Mouse (Mus musculus) macrophage (primary cell): ENCODE results near the gene Phldb2. TPM values are rescaled to one million over a fixed set of nuclear protein-coding genes. Genes with fewer than 3 reads are reported as not detected.

Source experiments
- H3K27ac ChIP-seq: fragments of 350-480 bp; formaldehyde crosslinking; 2 replicates; pipeline ENCODE4 v1.9.0; 2021
- H3K36me3 ChIP-seq: fragments of 350-480 bp; formaldehyde crosslinking; 2 replicates; pipeline ENCODE4 v1.9.0; 2021; ENCODE audit errors: inconsistent target
- H3K4me3 ChIP-seq: fragments of 350-480 bp; formaldehyde crosslinking; 2 replicates; pipeline ENCODE4 v1.9.0; 2021; ENCODE audit errors: inconsistent target
- H3K79me2 ChIP-seq: fragments of 350-480 bp; formaldehyde crosslinking; 2 replicates; pipeline ENCODE4 v1.9.0; 2021; ENCODE audit errors: inconsistent target
- WGBS: methylation state at CpG from one replicate; pipeline ENCODE4 v1.1.7; 2026; ENCODE audit warnings: inconsistent platforms; ENCODE audit not compliant: missing documents; 5-methylcytosine and 5-hydroxymethylcytosine counted together
- polyA plus RNA-seq: library from polyadenylated mRNA; stranded (reverse); fragments of 250-400 nt; gene quantifications from 3 replicates; pipeline ENCODE4 v1.2.4, GENCODE M21; 2018; ENCODE audit warnings: inconsistent platforms

The Phldb2 gene
- polyA plus RNA-seq, 1 experiment from 2014 or later = 0.04 TPM

DNA sequence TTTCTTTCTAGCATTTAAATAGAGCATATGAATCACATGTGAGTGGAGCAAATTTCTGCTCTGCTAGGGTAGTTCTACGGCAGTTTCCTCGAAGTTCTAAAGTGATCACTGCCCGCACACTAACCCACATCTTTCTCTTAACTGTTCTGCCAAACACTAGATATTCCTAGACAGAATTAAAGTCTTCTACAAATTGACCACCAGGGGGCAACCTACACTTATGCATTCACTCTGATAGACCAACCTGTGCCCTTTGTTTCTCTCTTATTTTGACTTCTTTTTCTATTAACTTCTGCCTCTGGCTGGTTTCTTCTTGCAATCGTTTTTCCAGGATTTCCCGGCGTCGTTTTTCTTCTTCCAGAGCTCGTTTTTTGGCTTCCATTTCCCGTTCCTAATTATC is 196.5 kb downstream of the Phldb2 start:
- Histone ChIP-seq H3K36me3 (no peaks in the 10 kb centered on the region), H3K79me2 (no peaks in the 10 kb centered on the region), H3K4me3 (no peak overlapping the region), H3K27ac (no peak overlapping the region)
- 20% methylated on average over 9 of the region's 9 CpGs for WGBS

DNA sequence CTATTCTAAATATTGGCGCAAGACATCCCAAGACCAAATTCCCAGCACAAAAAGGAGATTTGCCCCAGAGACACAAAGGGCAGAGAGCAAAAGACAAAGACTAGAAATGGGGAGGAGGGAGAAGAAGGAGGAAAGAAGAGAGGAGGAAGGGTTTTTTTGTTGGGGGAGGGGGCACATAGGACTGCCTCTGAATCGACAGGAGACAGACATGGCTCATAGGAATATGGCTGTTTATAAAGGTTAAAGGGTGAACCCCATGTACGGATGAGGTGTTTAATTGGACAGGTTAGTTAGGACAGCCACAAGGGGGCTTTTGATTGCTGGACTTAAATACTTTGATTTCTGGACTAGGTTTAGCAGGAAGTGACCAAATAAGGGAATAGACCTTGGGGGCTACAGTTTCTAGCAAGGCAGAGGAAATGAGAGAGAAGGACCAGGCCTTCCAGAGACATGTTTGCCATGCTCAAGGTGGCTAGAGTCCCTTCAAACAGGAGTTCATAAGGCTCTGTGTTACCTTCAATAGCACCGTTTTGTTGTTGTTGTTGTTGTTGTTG is 209.7 kb downstream of the Phldb2 start:
- Histone ChIP-seq H3K79me2 (peaks cover 39% of the 10 kb centered on the region), H3K4me3 (no peak overlapping the region), H3K36me3 (no peaks in the 10 kb centered on the region), H3K27ac (no peak overlapping the region)
- WGBS = 90% methylated on average over 4 of the region's 4 CpGs

DNA sequence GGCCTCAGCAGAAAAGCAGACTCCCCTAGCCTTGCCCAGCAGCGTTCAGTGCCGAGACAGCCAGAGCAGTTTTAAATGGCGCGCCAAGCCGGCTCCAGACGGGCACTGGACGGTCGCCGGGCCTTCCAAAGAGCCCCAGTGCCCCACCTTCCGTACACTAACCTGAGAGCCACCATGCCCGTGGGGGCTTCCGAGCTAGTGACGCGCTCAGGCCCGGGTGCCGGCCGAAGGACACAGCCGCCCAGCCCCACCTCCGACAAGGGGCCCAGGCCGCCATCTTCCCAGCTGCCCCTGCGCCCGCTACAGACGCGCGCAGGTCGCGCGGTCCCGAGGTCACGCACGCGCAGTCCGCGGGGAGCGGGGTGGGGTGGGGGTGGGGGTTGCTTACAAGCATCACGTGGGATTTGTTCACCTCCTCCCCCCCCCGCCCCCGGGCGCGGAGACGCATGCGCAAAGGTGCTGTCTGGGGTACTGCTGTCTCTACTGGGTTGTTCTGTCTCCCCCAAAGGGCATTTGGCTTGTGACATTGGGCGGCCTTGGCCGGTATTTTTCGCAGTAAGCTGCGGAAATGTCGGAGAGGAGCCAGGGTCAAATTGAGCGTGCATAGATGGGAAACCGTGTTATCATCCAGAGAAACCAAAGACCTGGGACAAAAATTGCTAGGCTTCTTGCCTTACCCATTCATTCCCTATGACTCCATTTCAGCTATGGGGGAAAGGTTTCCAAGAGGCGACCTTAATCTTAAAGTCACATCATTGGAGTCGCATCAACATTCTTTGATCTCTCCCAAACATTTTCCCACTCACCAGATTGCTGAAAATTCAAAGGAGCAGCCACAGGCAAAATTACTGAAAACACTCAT is 210.6 kb downstream of the Phldb2 start, which contains the start of gene Abhd10:
Abhd10 (minus strand) TSS at position 341 of the 862 bp plus-strand sequence.
- Histone ChIP-seq H3K79me2 (peaks cover 47% of the 10 kb centered on the region), H3K27ac (peak within 1 kb of the TSS; percentile 70), H3K36me3 (no peaks in the 10 kb centered on the region), H3K4me3 (peak within 1 kb of the TSS; percentile 66)
- WGBS = 2% methylated on average over 39 of the region's 51 CpGs

DNA sequence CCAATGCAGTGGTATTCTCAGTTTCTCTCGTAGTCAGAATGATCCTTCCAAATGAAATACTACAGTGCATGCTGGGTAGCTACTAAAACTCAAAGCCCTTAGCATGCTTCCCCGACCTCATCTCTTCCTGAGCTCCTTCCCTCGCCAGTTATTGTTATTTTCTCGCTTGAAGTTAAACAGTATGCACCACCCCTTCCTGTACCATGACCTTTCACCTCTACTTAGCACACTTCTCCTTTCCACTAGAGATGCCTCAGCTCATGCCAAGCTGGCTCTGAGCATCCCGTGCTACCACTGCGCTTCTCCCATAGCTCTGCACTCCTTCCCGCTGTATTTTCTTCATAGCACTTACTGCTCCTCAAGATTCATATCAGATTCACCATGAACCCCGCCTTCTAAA is 215.5 kb downstream of the Phldb2 start:
- H3K4me3 ChIP-seq = no peak overlapping the region
- H3K79me2 ChIP-seq = peaks cover 54% of the 10 kb centered on the region
- peaks cover 22% of the 10 kb centered on the region for H3K36me3 ChIP-seq
- H3K27ac ChIP-seq = peak overlapping the region; percentile 47
- 74% methylated on average over 8 of the region's 8 CpGs for WGBS

DNA sequence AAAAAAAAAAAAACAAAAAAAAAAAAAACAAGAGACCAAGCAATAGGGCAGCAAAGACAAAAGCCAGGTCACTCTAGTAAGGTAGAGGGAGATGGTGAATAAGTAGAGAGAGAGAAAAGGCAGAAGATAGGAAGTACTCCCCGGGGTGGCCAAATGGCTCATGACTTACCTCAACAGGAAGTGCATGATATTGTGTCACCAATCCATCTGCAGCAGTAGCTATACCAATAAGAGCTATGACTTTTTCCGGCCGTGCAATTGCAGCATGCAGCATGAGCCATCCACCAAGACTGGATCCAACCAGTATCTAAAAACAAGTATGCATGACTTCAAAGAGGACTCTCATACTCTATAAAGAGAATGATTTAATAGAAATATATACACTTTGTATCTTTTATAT is 216.7 kb downstream of the Phldb2 start:
- peaks cover 27% of the 10 kb centered on the region for H3K36me3 ChIP-seq
- peaks cover 46% of the 10 kb centered on the region for H3K79me2 ChIP-seq
- 29% methylated on average over 3 of the region's 3 CpGs for WGBS
- no peak overlapping the region for H3K4me3 ChIP-seq
- H3K27ac ChIP-seq = peak overlapping the region; percentile 47

DNA sequence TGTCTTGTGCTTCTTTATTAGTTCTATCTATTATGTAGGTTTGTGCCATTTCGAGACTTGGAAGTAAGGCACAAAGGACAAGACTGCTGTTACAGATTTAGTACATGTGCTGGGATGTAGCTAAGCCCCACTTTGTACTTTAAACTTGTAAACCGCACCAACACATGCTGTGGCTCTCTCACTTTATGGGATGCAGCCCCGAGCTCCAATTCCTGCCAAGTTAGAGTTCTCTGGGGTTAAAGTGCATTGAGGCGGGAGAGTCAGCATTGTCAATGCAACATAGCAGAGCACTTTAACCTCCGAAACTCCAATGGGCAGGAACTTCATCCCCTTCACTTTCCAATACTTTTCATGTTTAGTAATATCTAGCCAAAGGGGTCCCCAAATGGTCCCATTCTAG is 224.2 kb downstream of the Phldb2 start:
- Histone ChIP-seq H3K36me3 (peaks cover 31% of the 10 kb centered on the region), H3K4me3 (no peak overlapping the region), H3K79me2 (no peaks in the 10 kb centered on the region), H3K27ac (no peak overlapping the region)
- WGBS = 93% methylated on average over 5 of the region's 5 CpGs

DNA sequence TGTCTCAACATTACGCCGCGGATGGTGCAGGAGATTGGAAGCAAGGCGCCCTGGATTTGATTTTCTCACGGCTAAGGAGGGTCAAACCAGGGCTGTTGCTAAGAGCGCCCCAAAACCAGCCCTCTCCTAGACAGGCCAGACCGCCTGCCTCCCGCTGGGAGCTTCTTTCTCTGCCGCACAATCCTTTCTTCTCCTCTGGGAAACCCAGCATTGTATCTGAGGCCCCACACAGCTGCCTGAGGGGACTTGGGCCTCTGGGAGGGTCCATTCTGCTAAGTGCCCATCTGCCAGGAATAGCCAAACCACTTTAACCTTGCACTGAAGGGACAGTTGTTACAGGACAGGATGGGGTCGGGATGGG is 228.7 kb downstream of the Phldb2 start:
- Histone ChIP-seq H3K79me2 (no peaks in the 10 kb centered on the region), H3K4me3 (no peak overlapping the region), H3K36me3 (0 out of 2 replicates have a peak, but pooled peaks cover 2% of the 10 kb centered on the region), H3K27ac (no peak overlapping the region)
- WGBS = 40% methylated on average over 10 of the region's 10 CpGs

DNA sequence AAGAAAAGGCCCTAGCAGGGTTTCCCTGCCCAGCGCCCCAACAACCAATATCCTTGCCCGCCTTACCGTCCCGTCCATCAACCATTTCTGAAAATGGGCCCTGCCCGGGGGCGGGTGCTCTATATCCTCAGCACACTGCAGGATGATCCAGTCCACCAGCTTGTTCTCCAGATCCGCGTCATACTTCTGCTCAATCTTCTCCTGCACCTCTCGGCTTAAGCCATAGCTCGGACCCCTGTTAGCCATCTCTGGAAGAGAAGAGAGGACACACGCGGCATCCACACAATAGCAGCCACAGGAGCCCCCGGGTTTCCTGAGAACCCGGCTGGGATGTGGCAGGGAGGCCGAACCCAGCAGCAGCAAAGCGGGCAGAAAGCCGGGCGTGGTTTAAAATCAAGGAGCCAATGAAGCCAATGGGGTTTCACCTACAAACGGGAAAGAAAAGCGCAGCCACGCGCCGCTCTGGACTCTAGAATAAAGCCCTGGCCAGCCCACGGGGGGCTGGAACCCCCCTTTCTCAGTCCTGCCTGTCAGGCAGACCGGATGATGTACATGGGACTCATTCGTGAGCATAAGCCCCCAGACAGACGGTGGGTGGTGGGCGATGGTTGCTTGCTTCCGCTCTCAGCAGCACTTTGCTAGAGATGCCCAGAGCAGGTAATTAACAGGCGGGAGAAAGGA is 229.2 kb downstream of the Phldb2 start, which contains the start of gene Tagln3:
Tagln3 (minus strand) TSS at position 548 of the 681 bp plus-strand sequence.
- Histone ChIP-seq H3K4me3 (no peak within 1 kb of the TSS), H3K36me3 (no peaks in the 10 kb centered on the region), H3K79me2 (no peaks in the 10 kb centered on the region), H3K27ac (no peak within 1 kb of the TSS)
- WGBS = 19% methylated on average over 30 of the region's 30 CpGs

DNA sequence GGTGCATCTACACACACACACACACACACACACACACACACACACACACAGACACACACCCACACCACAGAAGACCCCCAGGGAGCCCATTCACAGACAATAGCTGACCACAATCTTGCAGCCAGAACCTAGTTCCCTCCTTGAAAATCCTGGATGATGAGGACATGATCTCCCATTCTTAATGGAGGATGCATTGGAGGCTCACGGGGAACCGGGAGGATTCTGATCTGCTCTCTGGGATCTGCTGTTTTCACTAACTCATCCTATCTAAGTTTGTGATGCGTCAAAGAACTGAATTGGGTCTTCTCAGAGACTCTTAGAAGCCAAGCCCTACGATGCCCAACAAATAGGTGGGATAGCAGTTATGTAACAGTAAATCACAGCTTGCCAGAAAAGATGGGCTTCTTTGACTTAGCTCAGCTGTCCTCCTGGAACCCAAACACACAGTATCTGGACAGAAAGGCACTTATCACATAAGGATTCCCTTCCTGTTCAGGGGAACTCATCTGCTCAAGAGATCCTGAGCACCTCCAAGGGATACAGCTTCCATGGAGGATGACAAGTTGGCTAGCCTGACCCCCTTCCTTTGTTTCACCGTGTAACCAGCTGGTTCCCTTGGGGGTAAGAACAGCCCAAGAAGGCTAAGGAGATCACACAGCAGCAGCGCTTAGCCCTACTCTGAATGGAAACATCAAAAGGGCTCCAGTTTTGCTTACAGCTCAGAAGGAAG is 230.1 kb downstream of the Phldb2 start:
- Histone ChIP-seq H3K27ac (no peak overlapping the region), H3K4me3 (no peak overlapping the region), H3K79me2 (no peaks in the 10 kb centered on the region), H3K36me3 (no peaks in the 10 kb centered on the region)
- 87% methylated on average over 6 of the region's 6 CpGs for WGBS

DNA sequence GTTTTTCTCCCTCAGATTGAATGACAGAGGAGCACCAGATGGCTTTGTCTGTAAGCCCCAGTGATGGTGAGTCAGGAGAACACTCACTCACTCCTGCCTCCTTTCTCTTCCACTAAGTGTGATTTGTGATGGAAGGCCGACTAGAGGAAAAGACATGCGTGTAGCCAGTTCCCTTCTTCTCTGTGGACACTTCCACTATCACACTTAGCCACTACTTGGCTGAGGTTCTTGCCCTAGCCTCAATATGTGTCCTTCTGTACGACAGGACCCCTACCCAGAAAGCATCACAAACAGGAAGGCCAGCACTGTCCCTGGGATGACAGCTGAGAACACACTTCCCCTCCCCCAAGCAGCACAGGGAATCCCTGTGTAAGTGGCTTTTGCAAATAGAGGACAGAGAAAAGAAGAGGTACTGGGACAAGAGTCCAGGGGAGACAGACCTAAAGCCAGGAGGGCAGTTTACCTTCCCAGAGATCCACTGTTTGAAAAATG is 230.9 kb downstream of the Phldb2 start:
- no peak overlapping the region for H3K4me3 ChIP-seq
- 92% methylated on average over 3 of the region's 3 CpGs for WGBS

DNA sequence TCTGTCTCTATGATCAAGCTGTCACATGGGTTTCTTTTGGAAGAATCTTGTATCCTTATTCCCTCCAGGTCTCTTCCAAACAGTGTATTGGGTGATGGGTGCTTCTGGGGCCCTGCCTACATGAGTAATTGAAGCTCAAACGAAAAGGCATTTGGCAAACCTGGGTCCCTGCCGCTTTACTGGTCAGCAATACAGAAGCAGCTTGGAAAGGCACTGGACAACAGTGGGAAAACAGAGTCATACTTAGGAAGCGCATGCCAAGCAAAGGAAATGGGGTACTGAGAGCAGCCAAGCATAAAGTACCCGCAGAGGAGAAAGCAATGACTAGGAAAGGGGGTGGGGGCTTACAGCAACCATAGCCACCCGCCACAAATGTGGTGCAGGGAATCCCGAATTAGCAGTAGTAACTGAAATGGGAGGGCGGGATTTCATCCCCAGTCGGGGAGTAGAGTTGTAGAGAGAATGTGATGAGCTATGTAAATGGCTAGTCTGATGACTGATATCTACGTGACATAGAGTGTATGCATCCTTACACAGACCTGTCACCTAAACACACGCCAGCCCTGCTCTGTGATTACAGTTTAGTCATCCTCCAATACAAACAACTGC is 233.3 kb downstream of the Phldb2 start:
- H3K36me3 ChIP-seq = no peaks in the 10 kb centered on the region
- no peak overlapping the region for H3K27ac ChIP-seq
- no peaks in the 10 kb centered on the region for H3K79me2 ChIP-seq
- H3K4me3 ChIP-seq = no peak overlapping the region
- 95% methylated on average over 10 of the region's 10 CpGs for WGBS

More for the DNA sequence above, 230.9 kb downstream of the Phldb2 start:
- H3K36me3 ChIP-seq = no peaks in the 10 kb centered on the region
- no peaks in the 10 kb centered on the region for H3K79me2 ChIP-seq
- H3K27ac ChIP-seq = no peak overlapping the region

DNA sequence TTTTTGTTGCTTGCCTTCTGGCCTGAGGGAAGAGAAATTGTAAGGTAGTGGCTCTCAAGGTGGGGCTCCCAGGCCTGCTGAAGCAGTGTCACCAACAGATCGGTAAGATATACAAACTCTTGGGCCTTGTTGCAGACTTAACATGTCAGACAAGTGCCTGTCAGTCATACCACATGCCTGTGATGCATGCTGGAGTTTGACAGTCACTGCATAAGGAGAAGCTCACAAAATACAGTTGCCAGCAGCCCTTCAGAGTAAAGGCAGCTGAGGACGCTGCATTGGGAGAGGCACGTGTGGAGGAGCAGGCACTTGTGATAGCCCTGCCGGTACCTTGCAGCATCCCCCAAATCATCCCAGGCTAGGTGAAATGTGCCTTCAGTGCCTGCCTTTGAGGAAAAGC is 235.1 kb downstream of the Phldb2 start:
- no peak overlapping the region for H3K4me3 ChIP-seq
- no peaks in the 10 kb centered on the region for H3K36me3 ChIP-seq
- 99% methylated on average over 4 of the region's 4 CpGs for WGBS
- no peaks in the 10 kb centered on the region for H3K79me2 ChIP-seq
- H3K27ac ChIP-seq = no peak overlapping the region

DNA sequence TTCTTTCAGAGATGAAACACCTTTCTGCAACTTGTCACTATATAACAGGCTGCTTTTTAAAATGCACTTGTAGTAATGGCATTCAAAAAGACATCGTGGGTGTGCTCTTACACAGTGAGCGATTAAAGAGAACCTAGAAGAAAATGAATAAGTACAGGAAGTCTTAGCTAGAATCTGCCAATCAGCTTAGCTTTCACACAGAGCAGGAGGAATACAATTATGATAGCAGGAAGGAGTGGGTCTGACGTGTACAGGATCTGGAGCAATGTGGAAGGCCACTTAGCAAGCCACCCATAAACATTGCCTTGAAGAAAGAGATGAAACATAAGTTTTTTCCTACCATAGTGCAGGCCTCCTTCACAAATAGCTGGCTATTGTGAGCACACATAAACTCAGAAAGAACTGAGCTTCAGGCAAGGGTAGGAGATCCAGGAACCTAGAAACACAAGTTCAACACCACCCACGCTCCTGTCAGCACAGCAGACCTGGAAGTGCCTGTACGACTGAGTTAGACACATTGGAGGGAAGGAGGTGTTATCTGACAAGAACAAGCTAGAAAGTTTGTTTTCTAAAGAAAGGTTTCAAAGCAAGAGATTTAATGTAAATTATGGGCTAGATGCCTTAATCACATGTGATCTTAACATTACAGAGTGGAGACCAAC is 238.8 kb downstream of the Phldb2 start:
- H3K4me3 ChIP-seq = no peak overlapping the region
- WGBS = 79% methylated on average over 5 of the region's 5 CpGs
- no peaks in the 10 kb centered on the region for H3K36me3 ChIP-seq
- H3K27ac ChIP-seq = no peak overlapping the region
- H3K79me2 ChIP-seq = no peaks in the 10 kb centered on the region
